Mouse (Mus musculus): ENCODE measurements around the gene Dync1li2. TPM values are rescaled to one million over a fixed set of nuclear protein-coding genes. Genes with fewer than 3 reads are reported as not detected.

Dync1li2 gene
- 15.6 and 16.1 TPM in 2 replicates for polyA plus RNA-seq (2012; rRNA removed)

DNA sequence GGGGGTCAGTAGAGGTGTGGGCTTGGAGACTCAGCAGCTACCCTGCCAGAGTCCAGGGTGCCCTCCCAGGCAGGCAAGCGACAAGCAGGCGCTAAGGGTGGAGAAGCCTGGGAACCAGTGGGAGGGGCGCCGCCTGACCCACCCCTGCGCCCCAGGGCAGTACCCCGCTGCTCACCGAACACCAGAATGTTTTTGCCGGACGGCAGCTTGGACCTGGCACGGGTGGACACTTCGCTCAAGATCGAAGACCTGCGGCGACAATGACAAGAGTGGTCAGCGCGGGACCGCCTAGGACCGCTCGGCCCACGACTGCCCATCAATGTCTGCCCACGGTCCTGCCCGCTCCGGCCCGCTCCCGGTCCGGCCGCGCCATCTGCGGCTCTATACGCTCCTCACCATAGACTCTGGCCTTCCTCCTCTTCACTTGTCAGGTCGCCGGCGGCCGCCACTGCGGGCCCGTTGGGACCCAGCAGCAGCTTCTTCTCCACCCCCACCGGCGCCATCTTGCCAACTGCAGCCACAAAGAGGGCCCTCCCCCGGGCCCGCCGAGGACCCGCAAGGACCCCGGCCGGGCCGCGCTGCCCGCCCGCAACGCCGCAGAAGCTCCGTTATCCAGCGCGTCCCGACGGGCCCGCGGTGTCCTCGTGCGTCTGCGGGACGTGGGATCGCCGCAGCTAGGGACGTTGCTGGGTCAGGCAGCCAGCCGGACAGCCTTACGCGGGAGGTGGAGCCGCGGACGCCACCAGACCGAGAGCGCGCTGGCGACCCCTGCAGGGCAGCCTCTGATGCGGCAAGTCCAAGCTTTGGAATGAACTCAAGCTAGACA is at the start of gene Dync1li2:
Gene Dync1li2 (minus strand): TSS at position 749 of the 826 bp plus-strand sequence.
- under 1% methylated on average over 74 of the region's 75 CpGs for WGBS
- H3K27ac ChIP-seq (ENCODE audit: control insufficient read depth, insufficient read depth, low read length): no peak within 1 kb of the TSS
- peaks cover 18% of the 10 kb centered on the region for H3K36me3 ChIP-seq (ENCODE audit: control insufficient read depth, insufficient read depth, low read length)
- H3K4me1 ChIP-seq (replicated peaks; ENCODE audit: control insufficient read depth, insufficient read depth, low read length): peaks cover 10% of the 10 kb centered on the region
- peak; percentile 57 for TF ChIP-seq POLR2A (IDR thresholded peaks at IDR 0.05; ENCODE audit: control insufficient read depth, extremely low read depth, insufficient read depth, low read length, poor library complexity)
- peak; percentile 88 for TF ChIP-seq CTCF (IDR thresholded peaks at IDR 0.05; ENCODE audit: borderline replicate concordance, control insufficient read depth, extremely low read depth, insufficient read depth, low read length, poor library complexity)
- H3K27me3 ChIP-seq (ENCODE audit: control insufficient read depth, insufficient read depth, low read length): no peaks in the 10 kb centered on the region
- H3K4me3 ChIP-seq (ENCODE audit: control insufficient read depth, insufficient read depth, low read length): peak within 1 kb of the TSS; percentile 96
- DNase-seq: peak; percentile 94

GRCm38 (mm10) chr8:104479091-104479490 is 36.2 kb upstream of the Dync1li2 start:
- DNase-seq: no peak
- no peaks in the 10 kb centered on the region for H3K4me1 ChIP-seq (replicated peaks; ENCODE audit: control insufficient read depth, insufficient read depth, low read length)
- no peak for TF ChIP-seq CTCF (IDR thresholded peaks at IDR 0.05; ENCODE audit: borderline replicate concordance, control insufficient read depth, extremely low read depth, insufficient read depth, low read length, poor library complexity)
- TF ChIP-seq POLR2A (IDR thresholded peaks at IDR 0.05; ENCODE audit: control insufficient read depth, extremely low read depth, insufficient read depth, low read length, poor library complexity): no peak
- H3K27me3 ChIP-seq (ENCODE audit: control insufficient read depth, insufficient read depth, low read length): no peaks in the 10 kb centered on the region
- no peaks in the 10 kb centered on the region for H3K36me3 ChIP-seq (ENCODE audit: control insufficient read depth, insufficient read depth, low read length)
- no peak overlapping the region for H3K4me3 ChIP-seq (ENCODE audit: control insufficient read depth, insufficient read depth, low read length)
- no peak overlapping the region for H3K27ac ChIP-seq (ENCODE audit: control insufficient read depth, insufficient read depth, low read length)
- 66% methylated on average over 1 of the region's 1 CpGs for WGBS

DNA sequence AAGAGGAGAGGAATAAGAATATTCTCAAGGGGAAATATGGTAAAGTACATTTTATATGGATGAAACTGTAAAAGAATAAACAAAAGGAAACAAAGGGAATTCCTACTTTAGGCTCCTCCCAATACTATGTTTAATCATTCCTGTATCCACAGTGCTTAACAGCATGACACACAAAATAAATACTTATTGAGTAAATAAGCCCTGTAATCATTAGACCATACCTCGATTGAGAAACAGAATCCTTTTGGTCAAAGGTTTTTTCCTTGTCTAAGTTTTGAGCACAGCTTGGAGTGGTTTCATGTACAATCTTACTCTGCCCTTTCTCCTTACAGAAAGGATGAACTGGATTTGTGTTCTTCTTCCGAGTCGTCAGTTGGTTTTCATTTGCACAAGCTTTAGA is 29.6 kb upstream of the Dync1li2 start:
- TF ChIP-seq CTCF (IDR thresholded peaks at IDR 0.05; ENCODE audit: borderline replicate concordance, control insufficient read depth, extremely low read depth, insufficient read depth, low read length, poor library complexity): no peak
- TF ChIP-seq POLR2A (IDR thresholded peaks at IDR 0.05; ENCODE audit: control insufficient read depth, extremely low read depth, insufficient read depth, low read length, poor library complexity): no peak

DNA sequence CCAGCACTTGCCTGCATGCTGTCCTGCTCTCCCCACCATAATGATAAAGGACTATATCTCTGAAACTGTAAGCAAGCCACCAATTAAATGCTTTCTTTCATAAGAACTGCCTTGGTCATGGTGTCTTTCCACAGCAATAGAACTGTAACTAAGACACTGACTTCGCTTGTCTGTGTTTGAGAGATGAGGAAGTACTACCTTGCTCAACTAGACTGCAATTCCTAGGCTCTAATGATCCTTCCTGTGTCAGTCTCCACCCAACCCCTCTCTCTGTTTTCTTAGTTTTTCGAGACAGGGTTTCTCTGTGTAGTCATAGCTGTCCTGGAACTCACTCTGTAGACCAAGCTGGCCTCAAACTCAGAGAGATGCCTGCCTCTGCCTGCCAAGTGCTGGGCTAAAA is 24.6 kb upstream of the Dync1li2 start:
- Histone ChIP-seq H3K27me3 (ENCODE audit: control insufficient read depth, insufficient read depth, low read length) (no peaks in the 10 kb centered on the region), H3K4me1 (replicated peaks; ENCODE audit: control insufficient read depth, insufficient read depth, low read length) (no peaks in the 10 kb centered on the region), H3K27ac (ENCODE audit: control insufficient read depth, insufficient read depth, low read length) (no peak overlapping the region), H3K4me3 (ENCODE audit: control insufficient read depth, insufficient read depth, low read length) (no peak overlapping the region), H3K36me3 (ENCODE audit: control insufficient read depth, insufficient read depth, low read length) (no peaks in the 10 kb centered on the region)
- 68% methylated on average over 2 of the region's 2 CpGs for WGBS
- TF ChIP-seq CTCF (IDR thresholded peaks at IDR 0.05; ENCODE audit: borderline replicate concordance, control insufficient read depth, extremely low read depth, insufficient read depth, low read length, poor library complexity): no peak
- no peak for TF ChIP-seq POLR2A (IDR thresholded peaks at IDR 0.05; ENCODE audit: control insufficient read depth, extremely low read depth, insufficient read depth, low read length, poor library complexity)
- DNase-seq: no peak

More for the DNA sequence above, 29.6 kb upstream of the Dync1li2 start:
- Histone ChIP-seq H3K4me1 (replicated peaks; ENCODE audit: control insufficient read depth, insufficient read depth, low read length) (no peaks in the 10 kb centered on the region), H3K4me3 (ENCODE audit: control insufficient read depth, insufficient read depth, low read length) (no peak overlapping the region), H3K27ac (ENCODE audit: control insufficient read depth, insufficient read depth, low read length) (no peak overlapping the region), H3K27me3 (ENCODE audit: control insufficient read depth, insufficient read depth, low read length) (no peaks in the 10 kb centered on the region), H3K36me3 (ENCODE audit: control insufficient read depth, insufficient read depth, low read length) (no peaks in the 10 kb centered on the region)
- 90% methylated on average over 3 of the region's 3 CpGs for WGBS
- DNase-seq: no peak

GRCm38 (mm10) chr8:104452177-104452576 is 9.3 kb upstream of the Dync1li2 start:
- Histone ChIP-seq H3K4me1 (replicated peaks; ENCODE audit: control insufficient read depth, insufficient read depth, low read length) (no peaks in the 10 kb centered on the region), H3K36me3 (ENCODE audit: control insufficient read depth, insufficient read depth, low read length) (no peaks in the 10 kb centered on the region), H3K4me3 (ENCODE audit: control insufficient read depth, insufficient read depth, low read length) (no peak overlapping the region), H3K27ac (ENCODE audit: control insufficient read depth, insufficient read depth, low read length) (no peak overlapping the region), H3K27me3 (ENCODE audit: control insufficient read depth, insufficient read depth, low read length) (no peaks in the 10 kb centered on the region)
- 97% methylated on average over 3 of the region's 3 CpGs for WGBS
- no peak for DNase-seq
- TF ChIP-seq CTCF (IDR thresholded peaks at IDR 0.05; ENCODE audit: borderline replicate concordance, control insufficient read depth, extremely low read depth, insufficient read depth, low read length, poor library complexity) (no peak), POLR2A (IDR thresholded peaks at IDR 0.05; ENCODE audit: control insufficient read depth, extremely low read depth, insufficient read depth, low read length, poor library complexity) (no peak)

GRCm38 (mm10) chr8:104448796-104449195 is 5.9 kb upstream of the Dync1li2 start:
- no peak overlapping the region for H3K27ac ChIP-seq (ENCODE audit: control insufficient read depth, insufficient read depth, low read length)
- no peaks in the 10 kb centered on the region for H3K4me1 ChIP-seq (replicated peaks; ENCODE audit: control insufficient read depth, insufficient read depth, low read length)
- H3K27me3 ChIP-seq (ENCODE audit: control insufficient read depth, insufficient read depth, low read length): no peaks in the 10 kb centered on the region
- no peak for DNase-seq
- 87% methylated on average over 3 of the region's 3 CpGs for WGBS
- no peak overlapping the region for H3K4me3 ChIP-seq (ENCODE audit: control insufficient read depth, insufficient read depth, low read length)
- TF ChIP-seq POLR2A (IDR thresholded peaks at IDR 0.05; ENCODE audit: control insufficient read depth, extremely low read depth, insufficient read depth, low read length, poor library complexity) (no peak), CTCF (IDR thresholded peaks at IDR 0.05; ENCODE audit: borderline replicate concordance, control insufficient read depth, extremely low read depth, insufficient read depth, low read length, poor library complexity) (no peak)
- no peaks in the 10 kb centered on the region for H3K36me3 ChIP-seq (ENCODE audit: control insufficient read depth, insufficient read depth, low read length)
